Mouse (Mus musculus): ENCODE results near the gene Pibf1. TPM values are rescaled to one million over a fixed set of nuclear protein-coding genes. Genes with fewer than 3 reads are reported as not detected.

Pibf1 gene
- polyA plus RNA-seq, 1 experiment, result not detected

- H3K36me3 ChIP-seq (ENCODE audit: control insufficient read depth), result peaks cover 21% of the 10 kb centered on the region
- no peaks in the 10 kb centered on the region for H3K27me3 ChIP-seq (ENCODE audit: control insufficient read depth)
- TF ChIP-seq GATA1 (IDR thresholded peaks at IDR 0.05; ENCODE audit: low read length), result no peak
- H3K9me3 ChIP-seq (ENCODE audit: control insufficient read depth, low read length), result no peaks in the 10 kb centered on the region
- H3K4me1 ChIP-seq (ENCODE audit: control insufficient read depth), result no peaks in the 10 kb centered on the region
- no peak overlapping the region for H3K4me3 ChIP-seq (replicated peaks)
Observed at GRCm38 (mm10) chr14:99134048-99134447, 34.8 kb downstream of the Pibf1 start.

DNA sequence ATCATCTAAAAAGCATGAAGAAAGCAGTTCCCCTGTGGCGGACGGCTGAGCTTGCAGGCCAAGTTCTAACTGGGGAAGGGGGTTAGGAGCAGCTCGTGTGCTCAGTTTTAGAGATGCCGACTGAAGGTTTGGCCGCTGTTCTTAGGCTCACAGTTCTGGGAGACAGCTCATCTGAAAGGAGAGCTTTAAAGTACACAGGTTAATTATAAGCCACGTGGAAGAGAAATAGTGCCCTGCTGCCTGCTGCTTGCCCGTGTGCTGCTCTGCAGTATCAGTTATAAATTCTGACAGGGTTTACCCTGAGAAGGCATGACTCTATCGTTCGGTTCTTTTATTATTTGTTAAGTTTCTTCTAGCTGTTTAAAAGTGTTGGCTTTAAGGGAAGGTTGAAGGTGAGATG is 36.5 kb downstream of the Pibf1 start:
- H3K27me3 ChIP-seq (ENCODE audit: control insufficient read depth), result no peaks in the 10 kb centered on the region
- no peak overlapping the region for H3K4me3 ChIP-seq (replicated peaks)
- no peaks in the 10 kb centered on the region for H3K4me1 ChIP-seq (ENCODE audit: control insufficient read depth)
- no peaks in the 10 kb centered on the region for H3K9me3 ChIP-seq (ENCODE audit: control insufficient read depth, low read length)
- TF ChIP-seq GATA1 (IDR thresholded peaks at IDR 0.05; ENCODE audit: low read length) (no peak), TAL1 (IDR thresholded peaks at IDR 0.05; ENCODE audit: low read length) (no peak)
- peaks cover 23% of the 10 kb centered on the region for H3K36me3 ChIP-seq (ENCODE audit: control insufficient read depth)

- TF ChIP-seq TAL1 (IDR thresholded peaks at IDR 0.05; ENCODE audit: low read length) (no peak), GATA1 (IDR thresholded peaks at IDR 0.05; ENCODE audit: low read length) (no peak)
- H3K27me3 ChIP-seq (ENCODE audit: control insufficient read depth), result no peaks in the 10 kb centered on the region
- H3K4me1 ChIP-seq (ENCODE audit: control insufficient read depth), result no peaks in the 10 kb centered on the region
- peaks cover 20% of the 10 kb centered on the region for H3K36me3 ChIP-seq (ENCODE audit: control insufficient read depth)
- no peaks in the 10 kb centered on the region for H3K9me3 ChIP-seq (ENCODE audit: control insufficient read depth, low read length)
- H3K4me3 ChIP-seq (replicated peaks), result no peak overlapping the region
Observed at GRCm38 (mm10) chr14:99136297-99136696, 37.1 kb downstream of the Pibf1 start.

GRCm38 (mm10) chr14:99140036-99140435 is 40.8 kb downstream of the Pibf1 start:
- H3K9me3 ChIP-seq (ENCODE audit: control insufficient read depth, low read length), result no peaks in the 10 kb centered on the region
- TF ChIP-seq GATA1 (IDR thresholded peaks at IDR 0.05; ENCODE audit: low read length), result no peak
- TF ChIP-seq TAL1 (IDR thresholded peaks at IDR 0.05; ENCODE audit: low read length), result no peak
- no peaks in the 10 kb centered on the region for H3K4me1 ChIP-seq (ENCODE audit: control insufficient read depth)
- H3K27me3 ChIP-seq (ENCODE audit: control insufficient read depth), result no peaks in the 10 kb centered on the region
- no peak overlapping the region for H3K4me3 ChIP-seq (replicated peaks)
- H3K36me3 ChIP-seq (ENCODE audit: control insufficient read depth), result peaks cover 21% of the 10 kb centered on the region

- no peaks in the 10 kb centered on the region for H3K9me3 ChIP-seq (ENCODE audit: control insufficient read depth, low read length)
- H3K4me3 ChIP-seq (replicated peaks), result no peak overlapping the region
- no peaks in the 10 kb centered on the region for H3K27me3 ChIP-seq (ENCODE audit: control insufficient read depth)
- TF ChIP-seq GATA1 (IDR thresholded peaks at IDR 0.05; ENCODE audit: low read length), result no peak
- no peaks in the 10 kb centered on the region for H3K4me1 ChIP-seq (ENCODE audit: control insufficient read depth)
- H3K36me3 ChIP-seq (ENCODE audit: control insufficient read depth), result peaks cover 10% of the 10 kb centered on the region
Observed at GRCm38 (mm10) chr14:99141786-99142633, 42.8 kb downstream of the Pibf1 start.

- Histone ChIP-seq H3K4me1 (ENCODE audit: control insufficient read depth) (peaks cover 3% of the 10 kb centered on the region), H3K9me3 (ENCODE audit: control insufficient read depth, low read length) (no peaks in the 10 kb centered on the region), H3K4me3 (replicated peaks) (no peak overlapping the region), H3K27me3 (ENCODE audit: control insufficient read depth) (no peaks in the 10 kb centered on the region), H3K36me3 (ENCODE audit: control insufficient read depth) (peaks cover 21% of the 10 kb centered on the region)
- TF ChIP-seq TAL1 (IDR thresholded peaks at IDR 0.05; ENCODE audit: low read length), result no peak
- TF ChIP-seq GATA1 (IDR thresholded peaks at IDR 0.05; ENCODE audit: low read length), result no peak
Observed at GRCm38 (mm10) chr14:99146841-99147240, 47.6 kb downstream of the Pibf1 start.

GRCm38 (mm10) chr14:99152683-99153082 is 53.5 kb downstream of the Pibf1 start:
- H3K36me3 ChIP-seq (ENCODE audit: control insufficient read depth), result peaks cover 30% of the 10 kb centered on the region
- no peak for TF ChIP-seq GATA1 (IDR thresholded peaks at IDR 0.05; ENCODE audit: low read length)
- TF ChIP-seq TAL1 (IDR thresholded peaks at IDR 0.05; ENCODE audit: low read length), result no peak

GRCm38 (mm10) chr14:99159940-99160339 is 60.7 kb downstream of the Pibf1 start:
- peaks cover 18% of the 10 kb centered on the region for H3K36me3 ChIP-seq (ENCODE audit: control insufficient read depth)
- H3K4me1 ChIP-seq (ENCODE audit: control insufficient read depth), result no peaks in the 10 kb centered on the region
- no peaks in the 10 kb centered on the region for H3K27me3 ChIP-seq (ENCODE audit: control insufficient read depth)
- TF ChIP-seq GATA1 (IDR thresholded peaks at IDR 0.05; ENCODE audit: low read length) (no peak), TAL1 (IDR thresholded peaks at IDR 0.05; ENCODE audit: low read length) (no peak)
- no peak overlapping the region for H3K4me3 ChIP-seq (replicated peaks)
- no peaks in the 10 kb centered on the region for H3K9me3 ChIP-seq (ENCODE audit: control insufficient read depth, low read length)

More at GRCm38 (mm10) chr14:99152683-99153082, 53.5 kb downstream of the Pibf1 start:
- Histone ChIP-seq H3K4me3 (replicated peaks) (no peak overlapping the region), H3K27me3 (ENCODE audit: control insufficient read depth) (no peaks in the 10 kb centered on the region), H3K4me1 (ENCODE audit: control insufficient read depth) (peaks cover 6% of the 10 kb centered on the region), H3K9me3 (ENCODE audit: control insufficient read depth, low read length) (no peaks in the 10 kb centered on the region)

DNA sequence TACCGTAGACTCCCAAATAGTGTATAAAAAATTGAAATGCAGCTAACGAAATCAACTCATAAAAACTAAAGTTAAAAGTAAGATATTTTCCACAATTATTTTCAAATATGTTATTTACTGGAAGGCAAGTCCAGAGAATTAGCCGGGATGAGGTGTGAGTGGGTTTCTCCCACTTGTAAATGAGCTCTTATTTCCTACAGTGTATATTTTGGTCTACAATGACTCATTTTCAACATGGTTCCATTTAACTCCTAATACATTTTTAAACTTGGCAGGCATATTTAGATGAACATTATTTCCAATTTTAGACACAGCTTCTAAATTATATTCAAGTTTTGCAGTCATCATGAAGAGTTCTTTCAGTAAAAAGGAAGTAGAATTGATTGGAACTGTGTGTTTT is 63.8 kb downstream of the Pibf1 start:
- Histone ChIP-seq H3K27me3 (ENCODE audit: control insufficient read depth) (no peaks in the 10 kb centered on the region), H3K4me1 (ENCODE audit: control insufficient read depth) (no peaks in the 10 kb centered on the region), H3K36me3 (ENCODE audit: control insufficient read depth) (peaks cover 10% of the 10 kb centered on the region), H3K4me3 (replicated peaks) (no peak overlapping the region), H3K9me3 (ENCODE audit: control insufficient read depth, low read length) (no peaks in the 10 kb centered on the region)
- no peak for TF ChIP-seq GATA1 (IDR thresholded peaks at IDR 0.05; ENCODE audit: low read length)
- TF ChIP-seq TAL1 (IDR thresholded peaks at IDR 0.05; ENCODE audit: low read length), result no peak

Measured in erythroblast, embryonic 14.5 days (primary cell).